In the genomic region with DNA sequence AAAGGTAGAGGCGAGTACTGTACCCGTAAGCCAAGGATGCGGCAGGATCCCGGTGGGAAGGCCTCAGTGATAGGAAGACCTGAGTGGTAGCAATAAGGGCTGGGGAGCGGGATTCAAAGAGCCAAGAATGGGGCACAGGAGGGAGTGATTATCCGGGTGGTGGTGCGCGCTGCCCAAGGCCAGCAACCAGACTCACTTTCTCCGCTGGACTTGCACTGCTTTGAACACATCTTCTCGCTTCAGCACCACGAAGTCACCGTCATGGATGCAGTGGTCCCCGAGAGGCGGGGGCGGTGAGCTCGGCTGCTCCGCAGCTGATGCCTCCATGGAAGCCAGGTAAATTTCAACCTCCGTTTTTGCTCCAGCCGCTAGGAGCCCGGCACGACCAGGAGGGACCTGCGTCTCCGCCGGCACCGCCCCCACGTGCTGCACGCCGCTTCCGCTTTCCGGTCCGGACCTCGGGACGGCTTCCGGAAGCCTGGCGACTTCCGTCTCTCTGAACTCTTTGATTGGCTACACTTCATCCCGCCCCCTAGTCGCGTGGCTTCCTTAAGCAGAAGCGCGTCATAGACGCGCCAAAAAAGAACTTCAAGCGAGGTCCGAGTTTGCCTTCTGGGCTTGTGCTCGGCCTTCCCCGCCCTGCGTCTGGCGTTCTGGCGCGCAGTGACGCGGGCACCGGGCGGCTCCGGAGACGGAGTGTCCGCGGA, we compare ENCODE assay signal across 8 mouse cellular contexts. TPM values are rescaled to one million over a fixed set of nuclear protein-coding genes. Genes with fewer than 3 reads are reported as not detected.
DNase-seq lines count a peak whose midpoint lies in the region; ATAC-seq and TF ChIP-seq lines count a peak whose summit lies in the region.

A gene (minus strand): TSS at position 448 of the 707 bp plus-strand sequence.
A gene (plus strand): TSS at position 534 of the 707 bp plus-strand sequence.

- peaks cover 3% of the 10 kb centered on the region; the same call in 1 of the 2 replicates for H3K4me1 ChIP-seq in cortical plate, adult 2 months (ENCODE audit: control insufficient read depth, insufficient read depth, low read length)
- peaks cover 30% of the 10 kb centered on the region for H3K4me1 ChIP-seq in megakaryocyte, embryonic 14.5 days

- H3K4me3 ChIP-seq in cortical plate, adult 2 months (ENCODE audit: insufficient read depth, low read length), result peak within 1 kb of the TSS; percentile 89
- H3K4me3 ChIP-seq in megakaryocyte, embryonic 14.5 days (replicated peaks), result peak within 1 kb of the TSS; percentile 95

- H3K27ac ChIP-seq in cortical plate, adult 2 months (ENCODE audit: insufficient read depth, low read length), result no peak within 1 kb of the TSS

- no peaks in the 10 kb centered on the region for H3K9me3 ChIP-seq in megakaryocyte, embryonic 14.5 days

- H3K27me3 ChIP-seq in megakaryocyte, embryonic 14.5 days (replicated peaks), result no peaks in the 10 kb centered on the region

- no peak for TF ChIP-seq CTCF in cortical plate, adult 2 months (IDR thresholded peaks at IDR 0.05; ENCODE audit: extremely low read depth, insufficient read depth, low read length)

- peak; percentile 100 for ATAC-seq in activated CD4-positive, CD25-positive, alpha-beta regulatory T cell, adult 4 months

- peak; percentile 53; the same call in 1 of the 2 replicates for TF ChIP-seq POLR2A in cortical plate, adult 2 months (IDR thresholded peaks at IDR 0.05; ENCODE audit: extremely low read depth, insufficient read depth, low read length)

- H3K36me3 ChIP-seq in megakaryocyte, embryonic 14.5 days (replicated peaks; ENCODE audit: low read length), result peaks cover 35% of the 10 kb centered on the region

- DNase-seq in gastrocnemius, adult 8-10 months (ENCODE audit: low spot score in 2 of 2), result peak; percentile 79 to 84
- peak; percentile 97 for DNase-seq in hindlimb bud, embryonic 11.5 days (ENCODE audit: extremely low spot score, low read depth, low spot score)
- peak; percentile 68 to 92 for DNase-seq in left cerebral cortex, adult 8-10 months (ENCODE audit: low spot score in 2 of 2)
- DNase-seq in right cerebral cortex, postnatal 10 days (ENCODE audit: low spot score in 2 of 2), result peak; percentile 95 to 96
- peak; percentile 80 for DNase-seq in urinary bladder, postnatal 25 days (ENCODE audit: low spot score)

RNA-seq across cellular contexts. Expression of the first gene that starts in this region (rescaled TPM):
- polyA plus RNA-seq in activated CD4-positive, CD25-positive, alpha-beta regulatory T cell, adult 4 months (2017; shearing (Covaris generic)), result 10 to 100 TPM; 41.9 to 47.2 TPM
- 25.3 and 28.6 TPM in 2 replicates for polyA plus RNA-seq in cortical plate, adult 2 months (2012; rRNA removed)
- 1 to 10 TPM; 5.4 to 9.2 (median 6.7) TPM for total RNA-seq in gastrocnemius, adult 8-10 months (2022)
- 10 to 100 TPM; 22.2 to 29.8 (median 26.0) TPM for total RNA-seq in left cerebral cortex, adult 8-10 months (2022)
- polyA plus RNA-seq in megakaryocyte, embryonic 14.5 days (2012; ENCODE audit: insufficient read depth, low replicate concordance), result 2.6 and 3.4 TPM in 2 replicates

RNA-seq across cellular contexts. Expression of the second gene that starts in this region (rescaled TPM):
- 1 to 10 TPM; 1.1 to 3.2 TPM for polyA plus RNA-seq in activated CD4-positive, CD25-positive, alpha-beta regulatory T cell, adult 4 months (2017; shearing (Covaris generic))
- 3.4 and 3.9 TPM in 2 replicates for polyA plus RNA-seq in cortical plate, adult 2 months (2012; rRNA removed)
- total RNA-seq in gastrocnemius, adult 8-10 months (2022), result 1 to 10 TPM; 1.4 to 1.8 (median 1.7) TPM
- total RNA-seq in left cerebral cortex, adult 8-10 months (2022), result 1 to 10 TPM; 4.5 to 5.8 (median 4.6) TPM
- polyA plus RNA-seq in megakaryocyte, embryonic 14.5 days (2012; ENCODE audit: insufficient read depth, low replicate concordance), result 1.6 and 3.6 TPM in 2 replicates
